Mouse (Mus musculus): ENCODE measurements around the gene Slc25a10. TPM values are rescaled to one million over a fixed set of nuclear protein-coding genes. Genes with fewer than 3 reads are reported as not detected.
A peak's percentile ranks its signal among the peaks of the same experiment; 100 is the strongest.

The Slc25a10 gene
- polyA plus RNA-seq, 1 experiment from 2014 or later, result 47.6 TPM

DNA sequence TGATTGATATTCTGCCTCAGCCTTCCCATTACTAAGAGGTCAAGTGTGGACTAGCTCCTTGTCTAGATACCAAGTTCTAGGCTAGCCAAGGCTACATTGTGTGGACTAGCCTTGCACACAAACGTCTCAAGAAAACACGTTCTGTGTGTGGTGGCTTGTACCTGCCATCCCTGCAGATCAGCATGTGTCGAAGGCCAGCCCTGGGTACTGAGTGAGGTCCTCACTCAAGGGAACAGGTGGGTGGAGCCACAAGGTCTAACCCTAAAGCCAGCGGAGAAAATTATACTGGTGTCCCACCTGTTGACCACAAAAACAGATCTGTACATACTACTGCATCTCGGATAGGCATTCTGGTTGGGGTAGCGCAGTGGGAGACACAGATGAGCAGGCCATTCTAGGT lies 8.3 kb downstream of the Slc25a10 start:
- H3K9me3 ChIP-seq (ENCODE audit: control insufficient read depth, low read length), result no peaks in the 10 kb centered on the region
- no peaks in the 10 kb centered on the region for H3K4me1 ChIP-seq (ENCODE audit: control insufficient read depth, insufficient read depth, low read length)
- WGBS, result 78% methylated on average over 6 of the region's 6 CpGs
- no peak overlapping the region for H3K9ac ChIP-seq (ENCODE audit: low read depth, low read length)
- H3K4me3 ChIP-seq (ENCODE audit: low read depth, low read length), result no peak overlapping the region
- ATAC-seq (ENCODE audit: low read depth) (no peak), DNase-seq (ENCODE audit: low spot score) (no peak)
- H3K27me3 ChIP-seq (replicated peaks; ENCODE audit: control insufficient read depth, insufficient read depth, low read length), result no peaks in the 10 kb centered on the region
- H3K4me2 ChIP-seq (ENCODE audit: low read depth, low read length), result no peak overlapping the region
- peaks cover 38% of the 10 kb centered on the region for H3K36me3 ChIP-seq (ENCODE audit: control insufficient read depth, insufficient read depth, low read length)
- H3K27ac ChIP-seq (replicated peaks; ENCODE audit: low read depth, low read length), result no peak overlapping the region

DNA sequence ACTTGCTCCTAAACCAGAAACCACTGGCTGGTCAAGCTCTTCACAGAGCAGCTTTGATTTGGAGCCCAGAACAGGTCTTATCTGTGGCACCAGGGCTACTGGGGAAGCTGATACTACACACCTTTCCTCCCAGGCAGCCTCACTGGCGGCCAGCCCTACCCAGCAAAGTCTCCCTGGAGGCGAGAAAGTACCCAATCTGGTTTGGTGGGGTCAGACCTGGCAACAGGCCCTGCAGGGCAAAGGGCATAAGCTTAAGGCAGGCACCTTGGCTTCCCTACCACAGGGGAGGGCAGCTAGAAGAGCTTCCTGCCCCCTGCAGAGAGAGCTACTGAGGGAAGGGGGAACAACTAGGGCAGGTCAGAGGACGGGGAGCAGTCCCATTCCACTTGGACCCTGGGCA lies 8.7 kb downstream of the Slc25a10 start:
- 29% methylated on average over 3 of the region's 3 CpGs for WGBS
- Histone ChIP-seq H3K36me3 (ENCODE audit: control insufficient read depth, insufficient read depth, low read length) (peaks cover 33% of the 10 kb centered on the region), H3K27me3 (replicated peaks; ENCODE audit: control insufficient read depth, insufficient read depth, low read length) (no peaks in the 10 kb centered on the region), H3K4me1 (ENCODE audit: control insufficient read depth, insufficient read depth, low read length) (no peaks in the 10 kb centered on the region), H3K9ac (ENCODE audit: low read depth, low read length) (peak overlapping the region; percentile 31; the same call in 1 of the 2 replicates), H3K4me3 (ENCODE audit: low read depth, low read length) (no peak overlapping the region), H3K4me2 (ENCODE audit: low read depth, low read length) (no peak overlapping the region), H3K27ac (replicated peaks; ENCODE audit: low read depth, low read length) (no peak overlapping the region), H3K9me3 (ENCODE audit: control insufficient read depth, low read length) (no peaks in the 10 kb centered on the region)
- peak; percentile 24; the same call in 1 of the 2 replicates for ATAC-seq (ENCODE audit: low read depth)
- DNase-seq (ENCODE audit: low spot score), result no peak

DNA sequence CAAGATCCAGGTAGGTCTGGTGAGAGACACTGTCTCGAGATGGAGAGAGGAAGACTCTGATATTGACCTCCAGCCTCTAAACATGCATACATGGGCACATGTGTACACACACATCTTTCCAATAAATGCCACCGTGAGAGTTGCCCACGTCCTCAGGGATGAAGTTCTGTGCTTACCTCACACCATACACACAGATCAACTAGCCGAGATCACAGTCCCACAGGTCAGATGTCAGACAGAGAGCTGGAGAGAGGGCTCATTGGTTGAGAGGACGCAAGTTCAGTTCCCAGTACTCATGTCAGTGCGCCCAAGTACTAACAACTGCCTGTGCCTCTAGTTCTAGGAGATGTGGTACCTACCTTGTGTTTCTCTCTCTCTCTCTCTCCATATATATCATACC lies 9.4 kb downstream of the Slc25a10 start:
- WGBS, result 55% methylated on average over 6 of the region's 6 CpGs
- ATAC-seq (ENCODE audit: low read depth), result no peak

DNA sequence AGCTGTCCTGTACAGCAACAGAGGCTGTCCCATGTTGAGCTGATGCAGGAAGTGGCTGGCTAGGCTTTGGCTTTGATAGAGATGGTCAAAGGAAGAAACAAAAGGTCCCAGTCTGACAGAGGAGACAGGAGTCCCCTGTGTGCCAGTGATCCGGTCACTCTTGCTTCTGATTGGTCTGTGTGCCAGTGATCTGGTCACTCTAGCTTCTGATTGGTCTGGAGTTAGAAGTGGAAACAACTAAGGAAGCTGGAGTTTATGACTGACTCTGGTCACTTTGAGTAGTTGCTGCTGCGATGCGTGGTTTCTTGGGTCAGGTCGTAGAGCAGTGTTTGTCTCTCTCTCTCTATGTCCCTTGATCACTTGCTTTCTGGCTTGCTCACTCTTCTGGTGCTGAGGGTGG lies 10.1 kb downstream of the Slc25a10 start:
- Histone ChIP-seq H3K27ac (replicated peaks; ENCODE audit: low read depth, low read length) (no peak overlapping the region), H3K4me3 (ENCODE audit: low read depth, low read length) (no peak overlapping the region), H3K4me2 (ENCODE audit: low read depth, low read length) (no peak overlapping the region), H3K9me3 (ENCODE audit: control insufficient read depth, low read length) (no peaks in the 10 kb centered on the region), H3K9ac (ENCODE audit: low read depth, low read length) (no peak overlapping the region), H3K36me3 (ENCODE audit: control insufficient read depth, insufficient read depth, low read length) (peaks cover 21% of the 10 kb centered on the region), H3K4me1 (ENCODE audit: control insufficient read depth, insufficient read depth, low read length) (no peaks in the 10 kb centered on the region), H3K27me3 (replicated peaks; ENCODE audit: control insufficient read depth, insufficient read depth, low read length) (no peaks in the 10 kb centered on the region)
- no peak for DNase-seq (ENCODE audit: low spot score)
- no peak for ATAC-seq (ENCODE audit: low read depth)
- WGBS, result 88% methylated on average over 4 of the region's 4 CpGs

More for the DNA sequence above, 9.4 kb downstream of the Slc25a10 start:
- Histone ChIP-seq H3K27ac (replicated peaks; ENCODE audit: low read depth, low read length) (no peak overlapping the region), H3K4me1 (ENCODE audit: control insufficient read depth, insufficient read depth, low read length) (no peaks in the 10 kb centered on the region), H3K4me2 (ENCODE audit: low read depth, low read length) (no peak overlapping the region), H3K27me3 (replicated peaks; ENCODE audit: control insufficient read depth, insufficient read depth, low read length) (no peaks in the 10 kb centered on the region), H3K9ac (ENCODE audit: low read depth, low read length) (no peak overlapping the region), H3K36me3 (ENCODE audit: control insufficient read depth, insufficient read depth, low read length) (peaks cover 27% of the 10 kb centered on the region), H3K4me3 (ENCODE audit: low read depth, low read length) (no peak overlapping the region), H3K9me3 (ENCODE audit: control insufficient read depth, low read length) (no peaks in the 10 kb centered on the region)
- DNase-seq (ENCODE audit: low spot score), result no peak

DNA sequence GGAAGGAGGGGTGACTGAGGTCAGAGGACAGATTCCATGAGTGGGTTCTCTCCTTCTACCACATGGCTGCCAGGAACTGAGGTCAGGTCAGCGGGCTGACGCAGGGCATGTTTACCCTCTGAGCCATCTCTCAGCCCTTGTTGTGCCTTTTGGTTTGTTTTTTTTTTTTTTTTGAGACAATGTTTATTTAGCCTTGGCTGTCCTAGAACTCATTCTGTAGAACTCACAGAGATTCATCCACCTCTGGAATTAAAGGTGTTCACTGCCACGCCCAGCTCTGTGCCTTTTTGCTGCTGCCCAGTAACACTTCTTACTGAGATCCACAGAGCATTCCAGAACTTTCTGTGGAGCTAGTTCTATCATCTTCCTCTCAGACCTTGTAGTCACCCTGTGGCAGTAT lies 14.0 kb downstream of the Slc25a10 start:
- DNase-seq (ENCODE audit: low spot score) (no peak), ATAC-seq (ENCODE audit: low read depth) (no peak)
- Histone ChIP-seq H3K4me2 (ENCODE audit: low read depth, low read length) (no peak overlapping the region), H3K4me3 (ENCODE audit: low read depth, low read length) (no peak overlapping the region), H3K27ac (replicated peaks; ENCODE audit: low read depth, low read length) (no peak overlapping the region), H3K9ac (ENCODE audit: low read depth, low read length) (no peak overlapping the region), H3K9me3 (ENCODE audit: control insufficient read depth, low read length) (no peaks in the 10 kb centered on the region), H3K4me1 (ENCODE audit: control insufficient read depth, insufficient read depth, low read length) (peaks cover 7% of the 10 kb centered on the region), H3K27me3 (replicated peaks; ENCODE audit: control insufficient read depth, insufficient read depth, low read length) (no peaks in the 10 kb centered on the region), H3K36me3 (ENCODE audit: control insufficient read depth, insufficient read depth, low read length) (no peaks in the 10 kb centered on the region)
- WGBS, result 76% methylated on average over 3 of the region's 3 CpGs

DNA sequence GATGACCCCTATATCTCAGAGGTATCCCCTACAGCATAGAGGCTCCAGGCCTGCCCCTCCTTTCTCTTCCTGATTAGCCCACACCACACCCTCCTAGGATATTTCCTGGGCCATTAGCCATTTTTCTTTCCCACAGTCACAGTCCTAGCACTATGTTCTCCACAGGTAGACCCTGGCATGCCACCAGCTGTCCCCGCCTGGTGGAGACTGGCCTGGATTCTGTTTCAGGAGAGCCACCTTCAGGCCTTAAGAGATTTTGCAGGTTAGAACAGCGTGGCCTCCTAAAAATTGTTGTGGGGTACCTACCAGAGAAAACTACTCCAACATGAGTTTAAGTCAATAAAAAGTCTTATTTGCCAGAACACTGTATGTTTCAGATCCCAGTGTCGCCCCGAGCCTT lies 15.3 kb downstream of the Slc25a10 start:
- ATAC-seq (ENCODE audit: low read depth), result peak; percentile 47; the same call in 1 of the 2 replicates
- H3K27me3 ChIP-seq (replicated peaks; ENCODE audit: control insufficient read depth, insufficient read depth, low read length), result no peaks in the 10 kb centered on the region
- no peak overlapping the region for H3K4me2 ChIP-seq (ENCODE audit: low read depth, low read length)
- H3K9me3 ChIP-seq (ENCODE audit: control insufficient read depth, low read length), result no peaks in the 10 kb centered on the region
- no peaks in the 10 kb centered on the region for H3K36me3 ChIP-seq (ENCODE audit: control insufficient read depth, insufficient read depth, low read length)
- WGBS, result 60% methylated on average over 4 of the region's 4 CpGs
- DNase-seq (ENCODE audit: low spot score), result peak; percentile 57
- H3K4me3 ChIP-seq (ENCODE audit: low read depth, low read length), result no peak overlapping the region
- no peak overlapping the region for H3K9ac ChIP-seq (ENCODE audit: low read depth, low read length)
- H3K27ac ChIP-seq (replicated peaks; ENCODE audit: low read depth, low read length), result no peak overlapping the region
- H3K4me1 ChIP-seq (ENCODE audit: control insufficient read depth, insufficient read depth, low read length), result peaks cover 9% of the 10 kb centered on the region

DNA sequence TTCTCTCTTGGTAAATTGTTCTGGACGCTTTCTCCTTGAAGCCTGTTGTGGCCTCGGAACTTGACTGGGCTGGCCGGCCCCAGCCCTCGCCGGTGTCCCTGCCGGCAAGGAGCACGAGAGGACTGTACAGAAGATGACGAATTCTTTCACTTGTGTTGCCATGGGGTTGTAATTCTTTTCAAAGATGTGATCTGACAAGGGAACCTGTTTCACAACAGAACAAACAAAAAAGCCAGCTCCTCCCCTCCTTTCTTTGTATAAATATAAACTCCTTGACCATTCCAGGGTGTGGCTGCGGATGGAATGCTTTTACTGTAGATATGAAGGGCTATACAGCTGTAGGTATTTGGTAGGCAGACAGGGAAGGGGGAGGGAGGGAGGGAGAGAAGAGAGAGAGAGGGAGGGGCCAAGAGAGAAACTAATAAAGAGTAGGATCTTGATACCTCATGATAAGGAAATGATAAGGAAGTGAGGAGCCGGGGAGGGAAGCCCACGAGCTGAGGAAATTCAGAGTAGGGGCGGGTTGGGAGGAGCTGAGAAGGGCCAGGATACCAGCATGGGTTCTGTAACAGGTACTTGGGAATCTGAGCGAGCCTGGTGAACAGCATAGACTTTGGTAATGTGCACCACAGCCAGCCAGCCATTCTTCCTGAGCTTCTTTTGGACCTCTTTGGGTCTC lies 16.1 kb downstream of the Slc25a10 start:
- ATAC-seq (ENCODE audit: low read depth) (peak; percentile 53; the same call in 1 of the 2 replicates), DNase-seq (ENCODE audit: low spot score) (peak; percentile 65)
- Histone ChIP-seq H3K27me3 (replicated peaks; ENCODE audit: control insufficient read depth, insufficient read depth, low read length) (no peaks in the 10 kb centered on the region), H3K9me3 (ENCODE audit: control insufficient read depth, low read length) (no peaks in the 10 kb centered on the region), H3K4me3 (ENCODE audit: low read depth, low read length) (no peak overlapping the region), H3K4me2 (ENCODE audit: low read depth, low read length) (no peak overlapping the region), H3K9ac (ENCODE audit: low read depth, low read length) (no peak overlapping the region), H3K4me1 (ENCODE audit: control insufficient read depth, insufficient read depth, low read length) (peaks cover 9% of the 10 kb centered on the region), H3K27ac (replicated peaks; ENCODE audit: low read depth, low read length) (no peak overlapping the region; the same call in 1 of the 2 replicates), H3K36me3 (ENCODE audit: control insufficient read depth, insufficient read depth, low read length) (no peaks in the 10 kb centered on the region)
- 74% methylated on average over 13 of the region's 13 CpGs for WGBS

DNA sequence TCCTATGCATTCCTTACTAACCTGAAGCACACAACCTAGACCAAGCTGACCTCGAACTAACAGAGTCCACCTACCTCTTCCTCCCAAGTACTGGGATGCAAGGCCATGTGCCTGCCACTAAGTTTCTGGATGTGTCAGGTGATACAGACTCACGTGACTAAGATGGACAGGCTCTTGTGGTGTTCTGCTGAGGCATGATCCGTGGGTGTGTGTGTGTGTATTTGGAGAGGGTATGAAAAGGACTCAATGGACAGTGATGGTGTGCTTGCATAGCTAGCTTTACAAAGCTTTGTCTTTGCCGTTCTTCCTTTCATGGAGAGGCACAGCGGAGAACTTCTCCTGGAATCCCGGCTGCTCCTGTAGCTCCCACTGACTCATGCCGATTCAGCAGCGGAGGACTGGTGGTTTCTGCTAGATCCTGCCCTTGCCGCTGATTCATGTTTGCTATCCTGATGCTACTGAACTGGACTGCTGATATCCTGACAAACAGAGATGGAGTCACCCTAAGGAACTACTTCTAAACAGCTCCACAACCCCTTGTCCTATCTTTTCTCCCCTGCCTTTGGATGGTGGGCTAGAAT lies 16.7 kb downstream of the Slc25a10 start:
- Histone ChIP-seq H3K36me3 (ENCODE audit: control insufficient read depth, insufficient read depth, low read length) (no peaks in the 10 kb centered on the region), H3K27ac (replicated peaks; ENCODE audit: low read depth, low read length) (no peak overlapping the region)

DNA sequence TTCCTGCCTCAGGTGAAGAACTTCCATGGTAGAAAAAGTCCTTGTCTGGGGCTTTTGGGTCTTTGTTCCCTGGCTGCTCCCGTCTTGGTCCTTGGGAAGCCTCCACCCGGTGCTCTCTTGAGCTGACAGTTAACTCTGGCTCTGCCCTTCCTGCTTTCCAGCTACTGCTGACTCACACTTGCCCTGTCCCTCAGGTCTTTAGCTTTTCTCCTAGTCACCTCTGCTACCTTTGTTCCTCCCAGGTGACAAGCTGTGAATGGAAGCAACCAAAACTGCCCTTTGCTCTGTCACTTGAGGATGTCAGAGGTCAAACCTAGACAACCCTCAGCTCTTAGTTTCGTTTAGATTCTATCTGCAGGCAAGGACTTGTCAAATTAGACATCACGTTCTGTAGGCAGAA lies 18.3 kb downstream of the Slc25a10 start:
- no peaks in the 10 kb centered on the region for H3K36me3 ChIP-seq (ENCODE audit: control insufficient read depth, insufficient read depth, low read length)
- no peak overlapping the region for H3K9ac ChIP-seq (ENCODE audit: low read depth, low read length)
- 33% methylated on average over 4 of the region's 4 CpGs for WGBS
- no peak overlapping the region for H3K4me2 ChIP-seq (ENCODE audit: low read depth, low read length)
- DNase-seq (ENCODE audit: low spot score) (no peak), ATAC-seq (ENCODE audit: low read depth) (no peak)
- H3K9me3 ChIP-seq (ENCODE audit: control insufficient read depth, low read length), result no peaks in the 10 kb centered on the region
- peaks cover 9% of the 10 kb centered on the region for H3K4me1 ChIP-seq (ENCODE audit: control insufficient read depth, insufficient read depth, low read length)
- no peak overlapping the region for H3K4me3 ChIP-seq (ENCODE audit: low read depth, low read length)
- H3K27ac ChIP-seq (replicated peaks; ENCODE audit: low read depth, low read length), result peak overlapping the region; percentile 39; the same call in 1 of the 2 replicates
- H3K27me3 ChIP-seq (replicated peaks; ENCODE audit: control insufficient read depth, insufficient read depth, low read length), result no peaks in the 10 kb centered on the region

More for the DNA sequence above, 16.7 kb downstream of the Slc25a10 start:
- DNase-seq (ENCODE audit: low spot score) (no peak), ATAC-seq (ENCODE audit: low read depth) (no peak)
- H3K4me3 ChIP-seq (ENCODE audit: low read depth, low read length), result no peak overlapping the region
- no peak overlapping the region for H3K4me2 ChIP-seq (ENCODE audit: low read depth, low read length)
- no peak overlapping the region for H3K9ac ChIP-seq (ENCODE audit: low read depth, low read length)
- peaks cover 9% of the 10 kb centered on the region for H3K4me1 ChIP-seq (ENCODE audit: control insufficient read depth, insufficient read depth, low read length)
- H3K27me3 ChIP-seq (replicated peaks; ENCODE audit: control insufficient read depth, insufficient read depth, low read length), result no peaks in the 10 kb centered on the region
- no peaks in the 10 kb centered on the region for H3K9me3 ChIP-seq (ENCODE audit: control insufficient read depth, low read length)
- WGBS, result 82% methylated on average over 9 of the region's 9 CpGs
